Mouse (Mus musculus): ENCODE data around the gene Gm28308.

The Gm28308 gene

GRCm38 (mm10) chr6:52213119-52213986, at the start of gene Gm28308, which contains the start of gene Hoxa3:
Gene Gm28308 (minus strand): TSS chr6:52213339.
Gene Hoxa3 (minus strand): TSS chr6:52213336.
- no peak for DNase-seq (ENCODE audit: low read depth, low spot score)

GRCm38 (mm10) chr6:52262463-52263320, 49.6 kb upstream of the Gm28308 start:
- no peak for DNase-seq (ENCODE audit: low read depth, low spot score)

- DNase-seq (ENCODE audit: low read depth, low spot score): no peak
Observed at GRCm38 (mm10) chr6:52261751-52262462, 48.8 kb upstream of the Gm28308 start.

GRCm38 (mm10) chr6:52260654-52261575, 47.8 kb upstream of the Gm28308 start, which contains the start of gene Hoxa13:
Gene Hoxa13 (minus strand): TSS chr6:52260880.
- DNase-seq (ENCODE audit: low read depth, low spot score): peak; percentile 41

GRCm38 (mm10) chr6:52259811-52260261, 46.7 kb upstream of the Gm28308 start:
- DNase-seq (ENCODE audit: low read depth, low spot score): no peak

GRCm38 (mm10) chr6:52259081-52259790, 46.1 kb upstream of the Gm28308 start:
- no peak for DNase-seq (ENCODE audit: low read depth, low spot score)

GRCm38 (mm10) chr6:52256956-52257355, 43.8 kb upstream of the Gm28308 start:
- DNase-seq (ENCODE audit: low read depth, low spot score): peak; percentile 75

- DNase-seq (ENCODE audit: low read depth, low spot score): no peak
Observed at GRCm38 (mm10) chr6:52253511-52254500, 40.7 kb upstream of the Gm28308 start.

- DNase-seq (ENCODE audit: low read depth, low spot score): no peak
Observed at GRCm38 (mm10) chr6:52252775-52253376, 39.7 kb upstream of the Gm28308 start.

GRCm38 (mm10) chr6:52252016-52252774, 39.1 kb upstream of the Gm28308 start:
- DNase-seq (ENCODE audit: low read depth, low spot score): no peak

- DNase-seq (ENCODE audit: low read depth, low spot score): no peak
Observed at GRCm38 (mm10) chr6:52251177-52251879, 38.2 kb upstream of the Gm28308 start.

GRCm38 (mm10) chr6:52249826-52250225, 36.7 kb upstream of the Gm28308 start:
- no peak for DNase-seq (ENCODE audit: low read depth, low spot score)

- DNase-seq (ENCODE audit: low read depth, low spot score): no peak
Observed at GRCm38 (mm10) chr6:52249415-52249738, 36.2 kb upstream of the Gm28308 start.

- DNase-seq (ENCODE audit: low read depth, low spot score): no peak
Observed at GRCm38 (mm10) chr6:52248638-52249414, 35.7 kb upstream of the Gm28308 start.

GRCm38 (mm10) chr6:52247766-52248637, 34.9 kb upstream of the Gm28308 start:
- no peak for DNase-seq (ENCODE audit: low read depth, low spot score)
